Mouse (Mus musculus) testis, adult 2 months (tissue): ENCODE results near the gene Gm7735. TPM values are rescaled to one million over a fixed set of nuclear protein-coding genes. Genes with fewer than 3 reads are reported as not detected.
"Not testable (repeated sequence)": the region's sequence is repeated elsewhere in the genome, so short reads cannot be mapped to it uniquely, and the experiment has no call there.

Experiments used
- H3K27ac ChIP-seq: fragments of 200-500 bp; 2 replicates; pipeline ENCODE4 v1.5.1; 2012; ENCODE audit warnings: low read depth, low read length; ENCODE audit not compliant: control insufficient read depth, insufficient read depth
- H3K27me3 ChIP-seq: fragments of 200-500 bp; 2 replicates; pipeline ENCODE4 v1.6.1; 2012; ENCODE audit warnings: mild to moderate bottlenecking, low read length, moderate library complexity; ENCODE audit not compliant: control insufficient read depth, insufficient read depth
- H3K36me3 ChIP-seq: fragments of 200-500 bp; 2 replicates; pipeline ENCODE4 v1.6.1; 2012; ENCODE audit warnings: mild to moderate bottlenecking, low read length; ENCODE audit not compliant: control insufficient read depth, insufficient read depth
- H3K4me1 ChIP-seq: fragments of 200-500 bp; 2 replicates; pipeline ENCODE4 v1.6.1; 2012; ENCODE audit warnings: low read length; ENCODE audit not compliant: control insufficient read depth, insufficient read depth
- H3K4me3 ChIP-seq: fragments of 200-500 bp; 2 replicates; pipeline ENCODE4 v1.5.1; 2012; ENCODE audit warnings: low read depth, mild to moderate bottlenecking, low read length, moderate library complexity, mixed read lengths; ENCODE audit not compliant: control insufficient read depth
- CTCF ChIP-seq: fragments of 200-500 bp; IDR thresholded peaks from 2 replicates; pipeline ENCODE4 v1.5.1; 2012; ENCODE audit warnings: low read depth, mild to moderate bottlenecking, inconsistent platforms, low read length, moderate library complexity; ENCODE audit not compliant: control insufficient read depth, insufficient read depth, insufficient replicate concordance
- POLR2A ChIP-seq: fragments of 200-500 bp; IDR thresholded peaks from 2 replicates; pipeline ENCODE4 v1.6.1; 2012; ENCODE audit warnings: low read depth, mild to moderate bottlenecking, inconsistent platforms, low read length, moderate library complexity; ENCODE audit not compliant: control insufficient read depth
- polyA plus RNA-seq: library from polyadenylated mRNA; depleted of rRNA; stranded (reverse); fragments of >200 nt; gene quantifications from 2 replicates; pipeline ENCODE4 v1.2.3, GENCODE M21; 2012; rRNA removed

Gm7735 gene
- polyA plus RNA-seq, result not detected in 2 replicates

GRCm38 (mm10) chr16:89169190-89169589 is at the start of gene Gm7735:
Gene Gm7735, plus strand, starts transcription at chr16:89169490.
- not testable (repeated sequence) for H3K4me3 ChIP-seq, H3K27me3 ChIP-seq, H3K27ac ChIP-seq, H3K36me3 ChIP-seq, H3K4me1 ChIP-seq

GRCm38 (mm10) chr16:89140551-89140950 is 28.7 kb upstream of the Gm7735 start, which contains the start of gene Gm6358:
Gene Gm6358, plus strand, starts transcription at chr16:89140851.
- no peak within 1 kb of the TSS for H3K27ac ChIP-seq
- no peaks in the 10 kb centered on the region for H3K36me3 ChIP-seq
- TF ChIP-seq CTCF, result no peak
- no peak for TF ChIP-seq POLR2A
- no peaks in the 10 kb centered on the region for H3K4me1 ChIP-seq
- H3K27me3 ChIP-seq, result no peaks in the 10 kb centered on the region
- no peak within 1 kb of the TSS for H3K4me3 ChIP-seq

- Histone ChIP-seq H3K4me3 (no peak within 1 kb of the TSS), H3K36me3 (no peaks in the 10 kb centered on the region), H3K27me3 (no peaks in the 10 kb centered on the region), H3K4me1 (no peaks in the 10 kb centered on the region), H3K27ac (no peak within 1 kb of the TSS)
- no peak for TF ChIP-seq CTCF
- TF ChIP-seq POLR2A, result no peak
Measured at GRCm38 (mm10) chr16:89150786-89151185, 18.5 kb upstream of the Gm7735 start, which contains the start of gene Gm10061. Gene Gm10061, plus strand, starts transcription at chr16:89151086.

GRCm38 (mm10) chr16:89157652-89158051 is 11.6 kb upstream of the Gm7735 start, which contains the start of gene Gm9789:
Gene Gm9789, plus strand, starts transcription at chr16:89157952.
- H3K4me3 ChIP-seq, result peak within 1 kb of the TSS; percentile 86
- no peaks in the 10 kb centered on the region for H3K36me3 ChIP-seq
- no peaks in the 10 kb centered on the region for H3K4me1 ChIP-seq
- no peak within 1 kb of the TSS for H3K27ac ChIP-seq
- no peaks in the 10 kb centered on the region for H3K27me3 ChIP-seq
- TF ChIP-seq POLR2A, result no peak

- Histone ChIP-seq H3K36me3 (no peaks in the 10 kb centered on the region), H3K4me3 (no peak within 1 kb of the TSS), H3K4me1 (no peaks in the 10 kb centered on the region), H3K27me3 (no peaks in the 10 kb centered on the region), H3K27ac (no peak within 1 kb of the TSS)
- no peak for TF ChIP-seq POLR2A
- TF ChIP-seq CTCF, result no peak
Measured at GRCm38 (mm10) chr16:89174435-89174834, 5.1 kb downstream of the Gm7735 start, which contains the start of gene 1110057P08Rik. Gene 1110057P08Rik, plus strand, starts transcription at chr16:89174735.

GRCm38 (mm10) chr16:89188621-89189020 is 19.3 kb downstream of the Gm7735 start:
- H3K4me3 ChIP-seq, result no peak overlapping the region
- no peaks in the 10 kb centered on the region for H3K36me3 ChIP-seq
- no peak overlapping the region for H3K27ac ChIP-seq
- H3K4me1 ChIP-seq, result no peaks in the 10 kb centered on the region
- TF ChIP-seq POLR2A (no peak), CTCF (no peak)
- H3K27me3 ChIP-seq, result no peaks in the 10 kb centered on the region

- Histone ChIP-seq H3K4me3 (no peak within 1 kb of the TSS), H3K36me3 (no peaks in the 10 kb centered on the region), H3K4me1 (no peaks in the 10 kb centered on the region), H3K27ac (no peak within 1 kb of the TSS), H3K27me3 (no peaks in the 10 kb centered on the region)
- TF ChIP-seq CTCF (no peak), POLR2A (no peak)
Measured at GRCm38 (mm10) chr16:89205561-89205960, 36.3 kb downstream of the Gm7735 start, which contains the start of gene Krtap20-2. Gene Krtap20-2, plus strand, starts transcription at chr16:89205861.

Other genes starting within 250 kb of the Gm7735 start
- gene Krtap19-9b, start 237.2 kb upstream of the Gm7735 start, polyA plus RNA-seq, result not detected in 2 replicates
- not detected in 2 replicates for gene Krtap16-3, start 206.6 kb upstream of the Gm7735 start, polyA plus RNA-seq
- gene Krtap22-2, start 158.7 kb upstream of the Gm7735 start, polyA plus RNA-seq, result not detected in 2 replicates
- gene Gm10229, start 154.2 kb upstream of the Gm7735 start, polyA plus RNA-seq, result not detected in 2 replicates
- not detected in 2 replicates for gene Krtap6-1, start 137.8 kb upstream of the Gm7735 start, polyA plus RNA-seq
- gene Gm10228, start 128.0 kb upstream of the Gm7735 start, polyA plus RNA-seq, result not detected in 2 replicates
- gene Krtap6-5, start 121.6 kb upstream of the Gm7735 start, polyA plus RNA-seq, result not detected in 2 replicates
- 0.99 and 1.1 TPM in 2 replicates for gene 1110025L11Rik, start 105.5 kb upstream of the Gm7735 start, polyA plus RNA-seq
- not detected in 2 replicates for gene Krtap6-3, start 85.5 kb upstream of the Gm7735 start, polyA plus RNA-seq
- gene Gm6358, start 28.6 kb upstream of the Gm7735 start, polyA plus RNA-seq, result not detected in 2 replicates
- gene Gm10061, start 18.4 kb upstream of the Gm7735 start, polyA plus RNA-seq, result not detected in 2 replicates
- 8.4 and 15.0 TPM in 2 replicates for gene Gm9789, start 11.5 kb upstream of the Gm7735 start, polyA plus RNA-seq
- gene 1110057P08Rik, start 5.2 kb downstream of the Gm7735 start, polyA plus RNA-seq, result not detected in 2 replicates
- not detected in 2 replicates for gene Krtap20-2, start 36.4 kb downstream of the Gm7735 start, polyA plus RNA-seq
- not detected in 2 replicates for gene Krtap21-1, start 234.4 kb downstream of the Gm7735 start, polyA plus RNA-seq